Mouse (Mus musculus) right cerebral cortex, adult 2 months (tissue): ENCODE measurements at regions not wholly inside any gene's neighbourhood (a gene's known extent, or its start where the extent isn't known, plus 50 kb on each side); places are given as distances from the start of the nearest gene placed in this dataset.

Experiments used
- DNase-seq, 2 experiments: peaks; one replicate each; pipeline ENCODE4 v3.0.0; 2021 to 2022; ENCODE audit warnings: low spot score in 2 of 2

DNA sequence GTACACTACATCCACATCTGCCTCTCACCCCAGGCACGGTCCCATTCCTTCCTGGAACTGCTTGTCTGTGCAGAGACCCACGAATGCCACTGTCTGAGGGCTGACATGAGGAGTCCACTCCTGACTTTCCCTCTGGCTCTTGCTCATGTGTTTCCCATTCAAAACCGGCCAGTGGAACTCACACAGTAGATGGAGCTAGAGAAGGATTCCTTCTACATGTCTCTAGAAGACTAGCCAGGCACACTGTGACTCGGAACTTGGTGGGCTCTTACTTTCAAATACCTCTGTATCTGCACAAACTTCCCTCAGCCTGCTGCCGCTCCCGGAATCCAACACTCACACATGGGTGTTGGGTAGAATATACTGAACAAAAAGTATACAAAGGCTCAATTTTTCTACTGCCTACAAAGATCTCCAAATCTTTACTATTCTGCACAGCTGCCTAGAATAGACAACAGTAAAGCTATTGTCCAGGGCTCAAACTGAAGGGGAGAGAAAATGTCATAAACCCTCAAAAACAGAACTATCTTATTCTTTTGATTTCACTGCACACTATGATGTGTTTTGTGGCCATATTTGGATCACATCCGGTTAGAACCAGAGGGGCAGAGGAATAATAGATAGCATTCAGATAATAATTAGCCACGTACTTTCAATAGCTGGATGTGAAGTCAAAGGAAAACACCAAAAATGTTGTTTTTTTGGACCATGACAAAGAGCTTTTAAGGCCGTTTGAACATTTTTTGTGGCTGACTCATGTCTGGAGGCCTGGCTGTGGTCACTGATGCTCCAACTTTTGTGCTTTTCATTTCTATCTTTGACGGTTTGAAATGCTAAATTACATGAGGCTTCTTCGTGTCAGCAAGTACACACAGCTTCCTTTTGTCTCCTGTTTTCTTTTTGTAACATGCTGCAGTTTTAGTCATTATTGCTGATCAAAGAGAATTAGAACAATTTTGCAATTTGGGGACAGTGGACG is 164.3 kb upstream of the Foxd3 start:
- no peak for DNase-seq

DNA sequence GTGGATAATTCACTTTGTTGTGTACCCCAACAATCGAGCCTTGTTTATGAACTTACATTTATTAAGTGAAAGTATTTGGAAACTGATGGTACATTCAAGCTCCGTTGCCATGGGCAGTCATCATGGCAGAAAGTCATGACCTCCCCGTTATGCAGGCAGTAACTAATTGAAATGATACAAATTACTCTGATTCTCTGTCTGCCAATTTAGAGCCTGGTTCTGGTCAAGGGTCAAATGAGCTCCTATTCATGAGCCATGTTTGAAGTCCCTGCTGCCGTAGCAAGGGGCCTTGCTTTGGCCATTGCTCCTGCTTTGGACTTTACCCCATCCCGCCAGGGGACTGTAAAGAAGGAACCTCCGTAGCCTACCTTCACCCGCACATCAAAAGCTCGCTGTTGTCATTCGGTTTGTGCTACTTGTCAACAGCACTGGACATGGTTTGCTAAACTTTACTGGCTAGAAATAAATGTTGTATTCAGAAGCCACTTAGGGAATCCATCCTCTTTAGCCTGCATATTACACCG is 152.8 kb upstream of the Foxd3 start:
- no peak for DNase-seq

DNA sequence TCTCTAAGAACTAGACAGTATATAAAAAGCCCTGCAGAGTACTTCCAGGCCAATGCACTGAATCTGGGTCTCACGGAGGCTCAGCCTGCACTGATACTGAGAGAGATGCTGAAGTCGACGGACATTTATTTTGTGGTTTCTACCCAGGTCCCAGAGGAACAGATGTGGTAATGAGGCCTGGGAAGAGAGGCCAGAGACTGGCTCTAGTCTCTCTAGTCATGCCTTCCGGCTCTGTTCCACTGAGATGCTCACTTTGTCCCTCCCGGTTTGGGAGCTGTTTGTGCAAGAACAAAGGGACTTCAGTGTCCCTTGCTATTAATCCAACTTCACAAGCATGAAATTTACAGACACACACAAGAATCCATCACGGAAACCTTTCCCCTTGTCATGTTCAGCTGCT is 144.1 kb upstream of the Foxd3 start:
- DNase-seq, result no peak

DNA sequence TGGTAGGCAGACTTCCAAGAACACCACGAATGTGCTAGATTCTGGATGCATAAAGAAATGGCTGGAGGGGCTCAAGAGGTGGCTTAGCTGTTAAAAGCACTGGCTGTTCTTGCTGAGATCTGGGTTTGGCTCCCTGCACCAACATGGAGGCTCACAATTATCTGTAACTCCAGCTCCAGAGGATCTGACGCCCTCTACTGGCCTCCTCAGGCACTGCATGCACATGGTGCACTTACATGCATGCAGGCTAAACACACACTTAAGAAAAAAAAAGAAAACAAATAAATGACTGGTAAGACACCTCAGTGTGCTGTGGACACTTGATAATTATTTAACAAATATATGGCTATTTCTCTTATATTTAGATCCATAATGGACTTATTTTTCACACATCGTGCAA is 139.2 kb upstream of the Foxd3 start:
- DNase-seq, result no peak

DNA sequence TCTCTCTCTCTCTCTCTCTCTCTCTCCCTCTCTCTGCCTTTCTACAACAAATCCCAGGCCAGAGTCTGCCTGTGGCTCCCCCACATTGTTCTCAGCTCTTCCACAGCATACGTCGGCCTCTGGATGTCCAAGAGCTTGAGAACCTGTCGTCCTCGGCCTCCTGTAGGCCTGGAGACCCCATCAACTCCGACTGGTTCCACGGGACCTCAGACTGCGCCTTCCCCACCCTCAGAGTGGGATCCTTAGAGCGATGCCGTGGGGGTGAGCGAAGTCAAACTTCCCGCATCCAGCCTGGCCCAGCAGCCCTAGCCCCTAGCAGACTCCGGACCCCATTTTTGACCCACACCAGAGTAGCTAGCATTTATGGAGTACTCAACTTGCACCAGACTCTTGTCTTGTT is 128.7 kb upstream of the Foxd3 start:
- DNase-seq, result no peak

DNA sequence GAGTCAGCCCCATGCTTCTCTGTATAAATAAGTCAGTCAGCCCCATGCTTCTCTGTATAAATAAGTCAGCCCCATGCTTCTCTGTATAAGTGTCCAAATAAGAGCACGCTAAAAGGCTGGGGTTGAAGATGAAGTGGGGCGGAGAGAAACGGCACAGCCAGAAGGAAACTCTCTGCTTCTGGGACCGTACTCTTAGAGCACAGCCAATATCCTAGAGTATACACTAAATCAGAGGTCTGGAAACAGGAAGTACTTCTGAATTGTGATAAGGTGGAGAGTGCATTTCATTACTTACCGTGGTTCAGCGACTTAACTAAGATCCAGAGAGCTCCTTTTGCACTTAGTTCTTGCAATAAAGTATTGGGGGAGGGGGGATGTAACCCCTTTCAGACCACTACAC is 112.1 kb upstream of the Foxd3 start:
- no peak for DNase-seq

DNA sequence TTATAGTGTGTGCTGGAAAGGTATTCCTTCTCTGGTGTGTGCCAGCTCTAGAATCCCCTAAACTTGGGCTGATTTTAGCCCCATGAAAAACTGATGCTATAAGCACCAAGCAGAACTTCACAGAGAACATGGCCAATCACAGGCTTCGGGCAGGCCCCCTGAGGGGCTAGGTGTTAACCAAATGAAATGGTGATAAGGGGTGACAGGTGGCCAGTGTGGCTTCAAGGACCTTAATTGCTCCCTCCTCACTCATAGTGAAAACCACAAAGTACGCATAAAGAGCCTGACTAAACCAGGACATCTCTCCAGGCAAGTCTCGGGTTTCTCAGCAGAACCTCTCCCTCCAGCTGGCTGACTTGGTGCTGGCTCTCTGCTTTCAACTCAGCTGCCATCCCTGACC is 110.4 kb upstream of the Foxd3 start:
- no peak for DNase-seq

DNA sequence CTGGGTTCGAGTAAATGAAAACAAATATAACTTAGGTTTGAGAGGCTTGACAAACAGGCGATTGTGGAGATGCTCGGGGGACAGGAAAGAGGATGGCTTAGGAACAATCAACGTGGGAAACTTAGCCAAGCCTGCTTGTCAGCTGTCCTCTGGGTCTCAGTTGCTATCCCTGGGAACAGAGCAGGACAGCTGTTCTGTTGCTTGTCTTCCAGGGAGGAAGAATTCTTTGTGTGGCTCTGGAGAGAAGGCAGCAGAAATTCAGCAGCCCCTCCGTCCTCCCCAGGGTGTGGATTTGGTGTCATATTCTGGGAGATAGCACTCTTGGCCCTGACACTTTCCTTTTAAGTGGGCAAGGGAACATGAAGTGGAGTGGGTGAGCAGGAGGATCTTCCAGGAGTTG is 98.1 kb upstream of the Foxd3 start:
- no peak for DNase-seq

DNA sequence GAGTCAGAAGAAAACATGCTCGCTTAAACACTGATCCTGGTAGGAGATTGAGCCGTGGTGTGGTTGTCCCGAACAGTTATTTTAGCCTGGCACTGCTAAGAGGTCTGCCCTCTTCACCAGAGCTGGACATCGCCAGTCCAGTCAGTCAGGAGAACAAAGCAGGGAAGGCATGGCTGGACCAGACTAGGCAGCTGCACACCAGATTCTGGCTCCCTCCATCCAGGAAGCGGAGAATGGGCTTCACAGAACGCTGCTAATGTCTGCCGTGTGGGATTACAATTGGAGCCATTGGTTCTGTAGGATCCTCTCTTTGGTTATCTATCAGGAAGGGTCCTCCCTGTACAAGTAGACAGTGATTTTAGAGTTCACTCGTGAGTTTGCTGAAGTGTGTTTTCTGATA is 95.5 kb upstream of the Foxd3 start:
- DNase-seq, result no peak

DNA sequence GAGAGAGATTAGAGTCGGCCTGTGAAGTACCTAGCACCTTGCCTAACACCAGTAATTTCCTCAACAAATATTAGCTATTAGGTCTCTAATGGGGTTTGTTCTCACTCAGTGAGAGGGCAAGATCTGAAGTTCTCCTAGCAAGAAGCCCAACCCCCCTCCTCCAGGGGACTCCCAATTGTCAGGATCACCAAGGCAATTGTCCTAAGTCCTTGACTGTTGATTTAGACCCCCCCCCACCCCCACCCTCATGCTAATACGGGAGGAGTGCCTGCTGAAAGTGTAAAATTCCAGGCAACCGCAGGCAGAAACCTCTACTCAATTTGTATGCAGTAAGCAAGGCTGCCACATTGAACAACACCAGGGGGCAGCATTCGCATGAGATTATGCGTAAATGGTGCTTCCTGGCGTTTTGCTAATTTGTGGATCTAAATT is 94.6 kb upstream of the Foxd3 start:
- DNase-seq, result peak; percentile 7 to 9

DNA sequence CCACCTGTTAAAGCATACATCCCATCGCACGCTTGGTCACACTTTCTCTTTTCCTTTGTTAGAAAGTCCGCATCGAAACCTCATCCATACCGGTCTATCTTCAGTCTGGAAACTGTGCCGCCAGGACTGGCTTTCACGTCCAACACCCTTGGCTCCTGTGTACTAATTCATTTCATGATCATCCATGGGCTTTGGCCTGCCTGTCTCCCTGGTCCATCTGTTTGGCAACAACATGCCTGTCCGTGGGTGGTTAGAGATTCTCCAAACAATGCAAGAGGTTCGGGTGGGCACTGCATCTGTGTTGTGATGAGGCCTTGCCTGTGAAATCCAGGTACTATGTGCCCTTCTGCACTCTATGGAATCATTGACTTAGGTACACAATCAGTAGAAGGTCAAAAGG is 90.7 kb upstream of the Foxd3 start:
- DNase-seq, result no peak

DNA sequence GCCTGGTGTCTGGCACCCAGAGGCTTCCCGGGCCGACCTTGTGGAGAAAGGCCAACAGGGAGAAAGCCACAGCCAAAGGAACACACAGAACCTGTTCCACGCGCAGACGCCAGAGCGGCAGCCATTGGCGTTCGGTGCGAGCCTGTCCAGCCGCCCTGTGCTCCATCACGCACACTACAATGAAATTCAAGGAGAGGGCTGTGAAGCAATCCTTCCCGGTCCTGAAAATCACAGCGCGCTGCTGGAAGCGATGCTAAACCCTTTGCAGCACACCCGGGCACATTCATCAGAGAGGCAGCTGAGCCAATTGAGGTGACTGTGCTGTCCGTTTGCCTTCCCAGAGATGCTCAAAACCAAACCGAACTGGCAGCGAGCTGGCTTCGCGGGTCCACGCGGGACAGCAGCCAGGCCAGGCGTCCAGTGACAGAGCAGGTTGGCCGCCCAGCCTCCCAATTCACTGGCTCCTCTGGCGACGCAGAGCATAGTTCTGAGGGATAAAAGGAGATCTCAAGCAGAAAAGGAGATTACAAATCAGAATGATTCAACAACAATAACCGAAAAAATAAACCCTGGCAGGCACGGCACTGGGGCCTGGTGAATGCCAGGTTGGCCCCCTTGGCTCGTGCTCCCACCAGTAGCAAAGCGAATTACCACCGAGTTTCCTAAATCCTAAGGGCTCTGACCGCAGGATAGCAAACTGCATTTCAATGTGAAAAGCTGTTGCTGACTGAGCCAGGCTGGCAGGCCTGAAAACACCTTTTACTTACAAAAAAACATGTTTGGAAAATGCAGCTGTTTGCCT is 83.1 kb upstream of the Foxd3 start:
- DNase-seq, result peak; percentile 17 to 34

DNA sequence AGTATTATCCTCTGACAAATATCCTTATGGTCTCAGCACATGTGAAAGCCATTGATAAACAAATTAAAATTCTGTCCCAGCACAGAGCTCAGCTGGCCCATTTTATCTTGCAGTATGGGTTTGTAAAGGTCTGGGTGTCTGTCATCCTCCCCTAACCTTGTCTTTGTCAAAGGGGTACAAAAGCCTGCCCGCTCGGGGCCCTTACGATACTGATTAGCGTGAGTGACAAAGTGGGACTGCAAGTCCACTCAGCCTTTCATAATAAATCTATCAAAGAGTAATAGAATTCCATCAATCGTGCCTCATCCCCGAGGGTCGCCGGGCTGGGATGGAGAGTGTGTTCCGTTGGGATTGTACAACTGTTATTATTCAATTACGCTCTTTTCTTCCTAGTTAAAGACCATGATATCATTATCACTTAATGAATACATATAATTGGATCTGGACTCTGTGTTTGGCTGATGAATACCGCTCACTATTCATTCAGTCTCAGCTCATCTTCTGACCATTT is 82.0 kb upstream of the Foxd3 start:
- DNase-seq, result no peak

DNA sequence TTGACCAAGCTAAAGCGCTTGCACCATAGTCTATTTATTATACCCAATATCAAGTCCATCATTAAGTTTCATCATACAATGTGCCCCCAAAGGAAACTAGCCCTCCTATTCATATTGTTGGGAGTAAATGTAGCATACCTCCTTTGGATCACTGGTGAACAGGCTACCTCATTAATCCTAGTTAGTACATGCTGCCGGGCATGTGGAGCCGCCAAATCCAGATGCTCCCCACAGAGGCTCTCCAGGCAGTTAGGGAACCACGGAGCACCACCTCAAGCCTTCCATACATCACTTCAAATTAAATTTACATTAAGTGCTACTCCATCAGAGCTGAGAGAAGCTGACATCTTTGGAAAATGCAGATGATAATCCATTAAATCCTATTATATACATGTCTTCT is 81.1 kb upstream of the Foxd3 start:
- no peak for DNase-seq

DNA sequence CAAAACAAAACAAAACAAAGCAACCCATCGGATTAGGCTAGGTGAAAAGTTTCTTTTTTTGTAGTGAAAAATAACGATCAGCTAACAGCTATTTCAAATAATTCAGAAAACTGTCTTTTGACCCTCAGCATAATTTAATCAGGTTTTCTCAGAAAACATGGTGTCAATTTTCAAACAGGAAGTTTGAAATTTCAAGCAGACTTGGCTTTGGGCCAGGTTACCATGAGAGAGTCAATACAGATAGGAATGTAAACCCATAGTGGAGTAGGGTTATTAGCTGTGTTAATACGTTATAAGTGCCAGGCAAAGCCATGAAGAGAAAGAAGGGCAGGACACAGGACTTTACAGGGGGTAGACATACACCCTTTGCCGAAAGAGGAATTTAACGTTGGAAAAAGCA is 58.3 kb upstream of the Foxd3 start:
- DNase-seq, result no peak

DNA sequence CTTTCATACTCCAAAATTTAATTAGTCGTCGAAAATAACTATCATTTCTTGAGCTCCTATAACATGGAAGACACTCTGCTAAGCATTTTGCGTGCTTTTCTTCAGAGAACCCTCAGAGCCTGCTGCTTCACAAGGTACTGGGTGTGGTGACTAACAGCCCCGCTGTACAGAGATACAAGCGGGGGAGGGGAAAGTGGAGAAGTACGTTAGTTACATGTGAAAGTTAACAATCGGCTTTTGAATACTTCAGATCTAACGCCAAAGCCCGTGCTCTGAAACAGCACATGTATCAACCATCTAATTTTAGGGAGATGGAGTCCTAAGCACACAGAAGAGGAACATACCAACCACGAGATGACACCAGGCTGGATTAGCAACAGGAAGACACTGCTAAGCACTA is 55.4 kb upstream of the Foxd3 start:
- peak in 1 of 2 experiments; percentile 2 for DNase-seq

DNA sequence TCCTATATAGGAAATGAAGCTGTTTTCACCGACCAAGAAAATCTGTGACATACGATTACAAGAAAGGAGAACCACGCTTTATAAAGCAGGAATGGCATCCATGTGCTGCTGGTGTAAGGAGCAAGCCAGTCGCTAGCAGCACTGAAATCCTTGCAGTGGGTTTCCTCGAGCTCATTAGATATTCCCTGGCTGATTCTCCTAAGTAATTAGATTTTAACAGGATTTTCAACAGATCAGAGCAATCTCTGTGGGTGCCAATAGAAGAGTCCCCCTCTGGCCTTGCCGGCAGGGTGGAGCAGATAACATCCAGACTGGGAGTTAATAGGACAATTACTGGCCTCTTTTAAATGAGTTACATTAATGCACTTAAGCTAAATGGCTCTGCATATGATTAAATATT is 54.6 kb upstream of the Foxd3 start:
- no peak for DNase-seq
